Mouse (Mus musculus): ENCODE results near the gene Pars2.

The Pars2 gene

DNA sequence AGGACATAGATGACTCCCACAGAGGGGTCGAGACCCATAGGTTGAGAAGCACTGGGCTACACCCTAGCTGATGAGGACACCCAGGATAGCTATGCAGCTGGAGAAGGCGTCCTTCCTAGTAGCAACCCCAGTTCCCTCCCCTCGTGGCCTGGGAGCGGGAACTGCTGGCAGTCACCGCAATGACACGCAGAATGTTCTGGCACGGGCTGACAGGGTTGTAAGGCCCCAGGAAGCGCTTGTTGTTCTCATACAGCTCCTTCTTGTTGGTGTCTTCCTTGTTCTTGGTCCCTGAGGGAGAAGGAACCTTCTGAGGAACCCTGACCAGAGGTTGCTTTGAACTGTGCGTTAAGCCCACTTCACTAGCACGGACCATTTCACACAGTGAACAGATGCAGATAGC lies 53.1 kb downstream of the Pars2 start:
- no peak for DNase-seq (ENCODE audit: low spot score in 2 of 2)

DNA sequence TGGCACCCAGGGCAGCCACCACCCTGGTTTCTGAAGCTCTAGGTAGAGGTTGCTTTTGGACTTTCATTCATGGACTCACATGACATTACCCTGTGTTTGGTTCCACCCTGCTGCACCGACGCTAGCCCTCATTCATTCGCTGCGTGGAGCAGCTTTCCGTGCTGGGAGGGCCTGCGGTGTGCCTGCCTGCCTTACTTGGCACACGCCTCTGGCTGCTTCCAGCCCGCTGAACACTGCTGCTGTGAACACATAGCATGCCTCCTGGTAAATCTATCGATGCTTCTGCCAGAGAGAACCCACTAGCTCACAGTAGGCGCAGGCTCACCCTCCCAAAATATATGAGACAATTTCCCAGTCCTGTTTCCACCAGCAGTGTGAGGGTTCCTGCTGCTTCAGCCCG lies 53.5 kb downstream of the Pars2 start:
- no peak for DNase-seq (ENCODE audit: low spot score in 2 of 2)

Data from heart, adult 9 months (tissue).